17 mouse cellular contexts compared by ENCODE assay signal in the genomic region with DNA sequence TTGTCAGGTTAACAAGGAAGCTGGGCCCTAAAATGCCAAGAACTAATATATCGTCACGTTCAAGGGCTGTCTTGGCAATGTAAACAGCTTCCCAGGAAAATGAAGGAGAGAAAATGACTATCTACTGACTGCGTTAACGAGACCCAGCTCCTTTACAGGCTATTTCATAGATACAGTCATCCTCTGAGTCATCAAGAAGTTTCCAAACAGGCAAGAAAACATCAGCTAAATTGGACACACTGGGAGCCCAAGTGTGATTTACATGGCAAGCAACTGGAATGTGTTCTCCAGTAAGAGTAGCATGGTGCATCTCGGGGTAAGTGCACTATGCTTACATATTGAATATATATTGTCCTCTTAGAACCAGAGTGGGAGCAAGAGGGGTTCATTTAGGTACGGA.
"Had no signal": no experiment of that assay in that cellular context is flagged by ENCODE, and none has a peak within 500 bp of the region (broad histone marks: within the 10 kb centered on the region; RNA-seq: fewer than 3 reads in every experiment).

No protein-coding gene starts in this region.

- ATAC-seq: liver, embryonic 12.5 days; liver, postnatal 0 days; lung, postnatal 0 days; midbrain, embryonic 13.5 days; midbrain, embryonic 15.5 days; midbrain, embryonic 16.5 days had no signal

- DNase-seq: left cerebral cortex, postnatal 4 days; liver; liver, embryonic 13.5 days; liver, postnatal 0 days; lung, adult 18-20 months; lung, adult 2 months; lung, embryonic 14.5 days; lung, postnatal 10 days; lung, postnatal 14 days; lung, postnatal 36 days; lung, postnatal 4 days; midbrain, embryonic 14.5 days had no signal
